Mouse (Mus musculus) kidney, adult 2 months (tissue): Measurements from ENCODE around the gene Mcrip1.

ENCODE experiments used
- CTCF ChIP-seq: fragments of 200-500 bp; conservative IDR thresholded peaks from 2 replicates; pipeline ENCODE4 v1.5.1; 2011; ENCODE audit warnings: low read depth, mild to moderate bottlenecking, control low read depth, low read length, moderate library complexity, mixed read lengths; ENCODE audit not compliant: insufficient read depth, insufficient read length
- POLR2A ChIP-seq: fragments of 200-500 bp; IDR thresholded peaks from one replicate; pipeline ENCODE4 v1.6.1; 2011; ENCODE audit warnings: low read depth, low read length, control low read depth

GRCm38 (mm10) chr11:120499894-120500293 is 49.6 kb downstream of the Mcrip1 start:
- no peak for TF ChIP-seq POLR2A
- TF ChIP-seq CTCF: no peak
